Mouse (Mus musculus) liver, embryonic 12.5 days (tissue): ENCODE data around the gene Fbf1. TPM values are rescaled to one million over a fixed set of nuclear protein-coding genes. Genes with fewer than 3 reads are reported as not detected.

Source experiments
- ATAC-seq: fragments of 200-750 bp; cut with Nextera tagmentation; 2 replicates; pipeline ENCODE4 v1.8.0; 2017; ENCODE audit warnings: moderate number of reproducible peaks, mild to moderate bottlenecking, moderate library complexity
- H3K27ac ChIP-seq: fragments of 300-500 bp; sonication (generic); 2 replicates; pipeline ENCODE4 v1.5.1; 2016; ENCODE audit warnings: mild to moderate bottlenecking
- H3K27me3 ChIP-seq: fragments of 300-500 bp; sonication (generic); replicated peaks from 2 replicates; pipeline ENCODE4 v1.6.1; 2016; ENCODE audit warnings: mild to moderate bottlenecking, moderate library complexity
- H3K36me3 ChIP-seq: fragments of 300-500 bp; sonication (generic); 2 replicates; pipeline ENCODE4 v1.6.1; 2016; ENCODE audit warnings: mild to moderate bottlenecking, moderate library complexity
- H3K4me1 ChIP-seq: fragments of 300-500 bp; sonication (generic); 2 replicates; pipeline ENCODE4 v1.6.1; 2016
- H3K4me2 ChIP-seq: fragments of 300-500 bp; sonication (generic); 2 replicates; pipeline ENCODE4 v1.6.1; 2016; ENCODE audit warnings: mild to moderate bottlenecking, moderate library complexity
- H3K4me3 ChIP-seq: fragments of 300-500 bp; sonication (generic); 2 replicates; pipeline ENCODE4 v1.5.1; 2016; ENCODE audit warnings: mild to moderate bottlenecking, moderate library complexity
- H3K9ac ChIP-seq: fragments of 300-500 bp; sonication (generic); 2 replicates; pipeline ENCODE4 v1.6.1; 2016; ENCODE audit warnings: mild to moderate bottlenecking, moderate library complexity
- H3K9me3 ChIP-seq: fragments of 300-500 bp; sonication (generic); replicated peaks from 2 replicates; pipeline ENCODE4 v1.6.1; 2016; ENCODE audit warnings: mild to moderate bottlenecking, moderate library complexity
- WGBS: fragments of 180-500 bp; shearing (Covaris S2); methylation state at CpG from one replicate; pipeline ENCODE4 v1.1.7; 2016; ENCODE audit not compliant: insufficient replicate concordance; 5-methylcytosine and 5-hydroxymethylcytosine counted together
- polyA plus RNA-seq: library from polyadenylated mRNA; unstranded; fragments of >200 nt; fragmentation: Nextera tagmentation; extraction: Ambion mirVana; gene quantifications from 2 replicates; pipeline ENCODE4 v1.2.1, GENCODE M21; 2016

Fbf1 gene
- polyA plus RNA-seq, 1 experiment from 2014 or later = 14.3 TPM

GRCm38 (mm10) chr11:116146294-116146985 lies 21.5 kb downstream of the Fbf1 start:
- 83% methylated on average over 25 of the region's 25 CpGs for WGBS
- ATAC-seq = no peak
- H3K36me3 ChIP-seq = peaks cover 86% of the 10 kb centered on the region

GRCm38 (mm10) chr11:116145481-116146293 lies 22.3 kb downstream of the Fbf1 start:
- Histone ChIP-seq H3K4me1 (peaks cover 40% of the 10 kb centered on the region), H3K27me3 (no peaks in the 10 kb centered on the region), H3K4me3 (no peak overlapping the region), H3K27ac (0 out of 2 replicates have a peak overlapping the region, but pooled peaks have one; percentile 6), H3K9ac (no peak overlapping the region), H3K9me3 (no peaks in the 10 kb centered on the region), H3K4me2 (no peak overlapping the region), H3K36me3 (peaks cover 78% of the 10 kb centered on the region)
- 85% methylated on average over 18 of the region's 18 CpGs for WGBS
- ATAC-seq = no peak

More at GRCm38 (mm10) chr11:116146294-116146985, 21.5 kb downstream of the Fbf1 start:
- no peak overlapping the region for H3K4me2 ChIP-seq
- no peaks in the 10 kb centered on the region for H3K27me3 ChIP-seq
- H3K4me3 ChIP-seq = no peak overlapping the region
- H3K27ac ChIP-seq = no peak overlapping the region; the same call in 1 of the 2 replicates
- no peak overlapping the region for H3K9ac ChIP-seq
- H3K4me1 ChIP-seq = peaks cover 48% of the 10 kb centered on the region
- H3K9me3 ChIP-seq = no peaks in the 10 kb centered on the region

GRCm38 (mm10) chr11:116143468-116143867 lies 24.5 kb downstream of the Fbf1 start:
- Histone ChIP-seq H3K27ac (peak overlapping the region; percentile 83), H3K9ac (peak overlapping the region; percentile 45; the same call in 1 of the 2 replicates), H3K27me3 (no peaks in the 10 kb centered on the region), H3K4me1 (peaks cover 42% of the 10 kb centered on the region), H3K9me3 (no peaks in the 10 kb centered on the region), H3K4me2 (peak overlapping the region; percentile 41), H3K4me3 (no peak overlapping the region), H3K36me3 (peaks cover 56% of the 10 kb centered on the region)
- 63% methylated on average over 3 of the region's 3 CpGs for WGBS
- ATAC-seq = peak; percentile 40

DNA sequence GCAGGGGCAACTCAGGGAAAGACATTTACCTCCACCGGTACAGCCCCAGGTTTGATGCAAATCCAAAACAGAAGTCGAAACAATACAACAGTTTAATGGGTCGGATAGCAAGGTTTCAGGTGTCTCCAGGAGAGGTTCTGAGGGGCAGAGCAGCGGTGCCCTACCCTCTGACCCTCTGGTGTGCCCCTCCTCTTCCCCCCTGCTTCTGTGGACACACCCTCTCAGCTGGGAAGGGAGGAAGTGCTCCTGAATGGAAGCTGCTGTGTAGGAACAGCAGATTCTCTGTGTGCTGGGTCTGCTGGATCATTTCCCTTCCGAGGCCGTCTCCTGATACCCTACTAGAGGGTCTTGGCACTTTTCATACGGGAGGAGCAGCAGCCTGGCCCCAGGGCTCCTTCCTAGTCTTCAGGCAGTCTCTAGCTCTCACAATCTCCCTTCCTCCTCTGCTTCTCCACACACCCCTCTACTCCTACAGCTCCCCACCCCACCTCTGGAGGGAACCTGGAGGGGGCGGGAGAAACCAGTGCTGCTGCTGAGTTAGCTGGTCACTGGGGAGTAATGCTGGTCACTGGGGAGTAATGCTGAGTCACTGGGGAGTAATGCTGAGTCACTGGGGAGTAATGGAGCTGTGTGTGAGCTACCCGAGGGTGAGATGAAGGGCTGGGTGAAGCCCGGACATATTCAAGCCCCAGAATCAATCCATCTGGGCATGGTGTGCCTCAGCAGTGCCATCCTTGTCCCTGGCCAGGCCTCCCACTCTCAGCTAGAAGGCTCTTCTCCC lies 25.6 kb downstream of the Fbf1 start:
- peak overlapping the region; percentile 45 for H3K9ac ChIP-seq
- peak overlapping the region; percentile 83 for H3K27ac ChIP-seq
- peak overlapping the region; percentile 41 for H3K4me2 ChIP-seq
- H3K9me3 ChIP-seq = no peaks in the 10 kb centered on the region
- H3K27me3 ChIP-seq = no peaks in the 10 kb centered on the region
- WGBS = 57% methylated on average over 10 of the region's 10 CpGs
- peak; percentile 65 for ATAC-seq
- H3K4me1 ChIP-seq = peaks cover 50% of the 10 kb centered on the region
- H3K4me3 ChIP-seq = no peak overlapping the region
- H3K36me3 ChIP-seq = peaks cover 45% of the 10 kb centered on the region

DNA sequence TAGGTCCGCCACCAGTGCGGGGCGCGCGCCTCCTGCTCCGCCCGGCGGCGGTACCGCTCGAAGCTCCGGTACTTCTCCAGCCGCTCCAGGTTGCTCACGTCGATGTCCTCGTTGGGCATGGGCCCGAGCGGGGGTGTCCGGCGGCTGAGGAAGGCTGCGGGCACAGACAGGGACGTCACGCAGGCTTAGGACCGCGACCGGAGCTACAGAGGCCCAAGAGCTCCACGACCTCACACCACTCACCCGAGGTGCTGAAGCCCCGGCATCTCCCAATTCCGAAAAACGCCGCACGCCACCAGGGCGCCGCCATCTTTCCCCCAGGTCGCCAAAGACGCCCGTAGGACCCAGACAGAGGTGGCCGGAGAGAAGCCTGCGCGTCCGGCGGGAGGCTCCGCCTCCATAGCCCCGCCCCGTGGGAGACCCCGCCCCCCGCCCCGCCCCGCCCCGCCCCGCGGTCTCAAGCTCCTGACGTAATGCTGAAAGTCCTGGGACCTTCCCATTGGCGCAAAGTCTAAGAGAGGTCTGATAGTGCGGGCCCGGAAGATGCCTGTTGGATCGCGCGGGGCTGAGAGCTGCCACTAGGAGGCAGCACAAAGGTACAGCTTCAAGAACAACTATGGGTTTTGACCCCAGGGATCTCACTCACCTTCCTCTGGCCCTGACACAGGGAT lies 29.4 kb downstream of the Fbf1 start, which contains the start of gene Mrpl38:
Gene Mrpl38, minus strand, starts transcription at position 401 of the 671 bp plus-strand sequence.
- H3K9ac ChIP-seq = peak within 1 kb of the TSS; percentile 87
- no peaks in the 10 kb centered on the region for H3K27me3 ChIP-seq
- WGBS = 2% methylated on average over 60 of the region's 60 CpGs
- H3K4me2 ChIP-seq = peak within 1 kb of the TSS; percentile 83
- ATAC-seq = peak; percentile 90
- peak within 1 kb of the TSS; percentile 89 for H3K4me3 ChIP-seq
- H3K4me1 ChIP-seq = peaks cover 53% of the 10 kb centered on the region
- H3K9me3 ChIP-seq = no peaks in the 10 kb centered on the region
- peaks cover 44% of the 10 kb centered on the region for H3K36me3 ChIP-seq
- peak within 1 kb of the TSS; percentile 76 for H3K27ac ChIP-seq

DNA sequence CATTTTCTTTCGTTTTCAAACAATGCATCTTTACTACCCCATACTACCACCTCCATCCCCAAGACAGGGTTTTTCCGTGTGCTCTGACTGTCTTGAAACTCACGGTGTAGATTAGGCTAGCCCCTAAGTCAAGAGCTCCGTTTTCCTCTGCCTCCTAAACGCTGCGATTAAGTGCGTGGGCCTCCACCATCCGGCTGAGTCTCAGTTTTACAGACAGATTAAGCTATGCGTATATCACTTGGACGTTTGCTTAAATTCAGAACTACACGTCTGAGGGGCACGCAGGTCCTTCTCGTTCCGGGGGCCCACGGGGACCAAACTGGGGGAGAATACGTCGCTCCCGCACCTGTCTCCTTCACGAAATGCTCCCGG lies 29.9 kb downstream of the Fbf1 start:
- no peak for ATAC-seq
- no peaks in the 10 kb centered on the region for H3K9me3 ChIP-seq
- H3K27me3 ChIP-seq = no peaks in the 10 kb centered on the region
- peak overlapping the region; percentile 76 for H3K27ac ChIP-seq
- 1% methylated on average over 20 of the region's 20 CpGs for WGBS
- peak overlapping the region; percentile 87 for H3K9ac ChIP-seq
- peak overlapping the region; percentile 83 for H3K4me2 ChIP-seq
- peak overlapping the region; percentile 89 for H3K4me3 ChIP-seq
- H3K36me3 ChIP-seq = peaks cover 40% of the 10 kb centered on the region
- H3K4me1 ChIP-seq = peaks cover 48% of the 10 kb centered on the region

GRCm38 (mm10) chr11:116134171-116134570 lies 33.8 kb downstream of the Fbf1 start:
- Histone ChIP-seq H3K4me2 (no peak overlapping the region), H3K36me3 (peaks cover 55% of the 10 kb centered on the region), H3K4me1 (peaks cover 47% of the 10 kb centered on the region), H3K27ac (no peak overlapping the region), H3K4me3 (no peak overlapping the region), H3K9ac (no peak overlapping the region), H3K27me3 (no peaks in the 10 kb centered on the region), H3K9me3 (no peaks in the 10 kb centered on the region)
- 83% methylated on average over 10 of the region's 10 CpGs for WGBS
- ATAC-seq = no peak

DNA sequence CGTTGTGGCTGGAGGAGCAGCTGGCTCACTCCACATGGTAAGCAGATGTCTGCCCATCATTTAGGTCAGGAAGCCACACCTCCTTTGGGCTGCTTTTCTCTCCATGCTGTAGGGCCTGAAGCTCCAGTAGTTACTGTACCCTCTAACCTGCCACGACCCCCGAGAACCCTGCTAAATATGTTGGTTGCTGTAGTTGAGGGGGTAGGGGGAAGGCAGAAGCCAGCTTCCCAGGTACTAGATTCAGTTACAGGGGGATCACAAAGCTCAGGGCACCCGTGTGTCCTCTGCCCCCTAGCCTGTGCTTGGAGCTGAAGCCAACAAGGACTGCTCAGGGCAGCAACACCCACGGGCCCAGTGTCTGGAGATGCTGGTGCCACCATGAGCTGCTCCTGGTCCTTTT lies 34.5 kb downstream of the Fbf1 start:
- H3K27ac ChIP-seq = no peak overlapping the region
- H3K27me3 ChIP-seq = no peaks in the 10 kb centered on the region
- H3K9ac ChIP-seq = no peak overlapping the region
- WGBS = 64% methylated on average over 5 of the region's 5 CpGs
- H3K36me3 ChIP-seq = peaks cover 55% of the 10 kb centered on the region
- no peak overlapping the region for H3K4me2 ChIP-seq
- no peak for ATAC-seq
- H3K4me3 ChIP-seq = no peak overlapping the region
- H3K4me1 ChIP-seq = peaks cover 44% of the 10 kb centered on the region
- no peaks in the 10 kb centered on the region for H3K9me3 ChIP-seq

DNA sequence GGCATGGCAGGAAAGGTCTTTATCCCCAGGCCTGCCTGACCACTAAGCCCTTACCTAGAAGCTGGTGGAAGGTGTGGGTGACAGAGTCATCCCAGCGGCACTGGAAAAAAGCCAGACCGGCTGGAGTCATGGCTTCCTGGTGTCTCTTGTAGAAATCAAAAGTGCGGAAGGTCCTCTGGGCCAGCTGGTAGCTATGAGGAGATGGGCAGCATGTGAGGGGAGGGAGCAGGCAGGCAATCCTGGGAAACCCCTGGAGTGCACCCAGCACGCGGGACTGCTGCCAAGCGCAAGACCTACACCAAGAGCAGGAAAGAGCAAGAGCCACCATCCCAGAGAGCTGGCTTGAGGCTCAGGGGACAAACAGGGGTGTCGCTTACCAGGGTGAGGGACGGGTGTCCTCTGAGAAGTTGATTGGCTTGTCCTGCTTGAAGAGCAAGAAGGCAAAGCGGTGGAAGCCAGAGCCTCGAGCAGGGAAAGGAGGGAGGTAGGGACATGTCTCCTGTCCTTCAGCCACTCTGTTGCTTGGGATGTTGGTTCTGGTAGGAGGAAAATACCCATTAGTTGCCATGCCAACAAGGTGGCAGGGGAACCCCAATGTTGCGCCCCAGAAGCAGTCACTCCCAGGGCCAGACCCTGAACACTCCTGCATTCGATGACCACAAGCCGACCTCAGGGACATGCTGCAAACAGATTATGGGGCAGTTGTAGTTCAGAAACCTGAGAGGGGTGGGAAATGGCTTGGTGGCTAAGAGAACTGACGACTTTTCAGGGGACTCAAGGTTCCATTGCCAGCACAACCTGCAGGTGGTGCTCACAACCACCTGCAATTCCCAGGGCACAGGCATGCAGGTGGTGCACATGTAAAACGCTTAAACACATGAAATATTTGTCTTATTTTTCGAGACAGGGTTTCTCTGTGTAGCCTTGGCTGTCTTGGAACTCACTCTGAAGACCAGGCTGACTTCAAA lies 35.3 kb downstream of the Fbf1 start:
- Histone ChIP-seq H3K36me3 (peaks cover 55% of the 10 kb centered on the region), H3K4me1 (peaks cover 44% of the 10 kb centered on the region), H3K27ac (no peak overlapping the region), H3K9ac (no peak overlapping the region), H3K4me3 (no peak overlapping the region), H3K4me2 (no peak overlapping the region), H3K9me3 (no peaks in the 10 kb centered on the region), H3K27me3 (no peaks in the 10 kb centered on the region)
- WGBS = 85% methylated on average over 16 of the region's 16 CpGs
- ATAC-seq = no peak

DNA sequence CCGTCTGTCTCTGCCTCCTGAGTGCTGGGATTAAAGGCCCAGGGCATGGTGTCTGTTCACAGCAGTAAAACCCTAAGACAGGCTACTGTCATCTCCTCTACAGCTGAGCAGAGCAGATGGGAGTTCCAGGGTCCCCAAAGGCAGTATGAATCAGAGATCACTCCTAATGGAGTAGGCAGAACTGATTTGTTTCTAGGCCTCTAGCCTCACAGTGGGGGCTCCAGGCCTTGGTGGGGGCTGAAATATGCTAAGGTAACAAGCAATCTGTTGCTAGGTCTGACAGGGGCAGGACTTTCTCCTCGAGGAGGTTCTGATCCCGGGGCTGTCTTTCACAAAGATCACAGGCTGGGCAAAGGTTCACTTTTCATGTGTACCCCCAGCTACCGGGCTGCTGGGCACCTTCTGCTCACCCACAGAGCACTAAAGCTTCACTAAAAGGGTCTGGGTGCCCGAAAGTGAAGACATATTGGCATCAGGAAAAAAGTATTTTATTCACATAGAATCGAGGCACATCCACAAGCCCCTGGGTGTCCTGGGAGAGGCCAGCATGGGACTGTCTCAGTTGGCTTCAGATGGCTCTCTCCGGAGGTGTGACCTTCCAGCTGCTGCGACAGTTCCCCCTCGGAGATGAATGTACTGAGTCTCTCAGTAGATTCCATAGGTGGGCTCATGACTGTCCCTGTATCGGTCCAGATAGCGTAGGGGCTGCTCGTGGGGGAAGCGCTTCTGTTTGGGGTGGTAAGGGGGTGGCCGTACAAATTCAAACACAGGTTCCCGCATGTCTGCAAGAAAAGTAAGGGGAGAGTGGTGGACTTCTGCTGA lies 36.4 kb downstream of the Fbf1 start:
- Histone ChIP-seq H3K27me3 (no peaks in the 10 kb centered on the region), H3K4me3 (peak overlapping the region; percentile 63), H3K4me1 (peaks cover 44% of the 10 kb centered on the region), H3K9me3 (no peaks in the 10 kb centered on the region), H3K4me2 (peak overlapping the region; percentile 85), H3K9ac (peak overlapping the region; percentile 72), H3K27ac (0 out of 2 replicates have a peak overlapping the region, but pooled peaks have one; percentile 73), H3K36me3 (peaks cover 51% of the 10 kb centered on the region)
- no peak for ATAC-seq
- 75% methylated on average over 15 of the region's 15 CpGs for WGBS
